In the genomic region with DNA sequence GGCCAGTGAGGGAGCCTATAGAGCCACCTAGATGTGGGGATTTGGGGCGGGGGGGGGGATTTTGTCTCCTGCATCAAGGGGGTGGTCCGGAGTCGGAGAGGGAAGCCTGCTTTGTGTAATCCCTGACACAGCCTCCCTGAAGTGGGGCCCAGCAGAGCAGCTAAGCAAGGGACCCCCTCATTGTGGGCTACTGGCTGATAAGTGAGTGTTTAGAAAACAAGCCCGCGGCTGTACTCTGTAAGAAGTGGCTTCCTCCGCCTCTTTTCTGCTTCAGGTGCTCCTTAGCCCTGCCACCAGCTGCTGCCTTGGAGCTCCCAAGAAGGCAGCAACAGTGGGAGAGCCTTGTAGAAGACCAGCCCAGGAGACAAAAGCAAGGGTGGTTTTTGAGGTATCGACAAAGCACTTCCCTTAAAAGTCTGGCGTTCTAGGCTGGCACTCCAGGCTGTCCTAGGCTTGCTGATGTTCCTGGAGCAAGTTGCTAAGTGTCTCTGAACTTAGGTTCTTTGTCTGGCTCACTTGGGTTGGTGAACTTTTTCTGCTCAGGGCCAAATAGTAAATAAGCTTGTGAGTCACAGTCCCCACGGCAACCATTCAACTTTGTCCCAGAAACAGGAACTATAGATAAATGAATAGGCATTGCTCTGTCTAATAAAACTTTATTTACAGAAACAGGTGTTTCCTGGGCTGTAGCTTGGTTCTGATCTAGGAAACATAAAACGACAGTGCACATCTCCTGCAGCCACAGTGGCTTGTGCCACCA, we compare ENCODE assay signal across 8 mouse cellular contexts.
A peak's percentile ranks its signal among the peaks of the same experiment; 100 is the strongest.
DNase-seq lines count a peak whose midpoint lies in the region; ATAC-seq lines count a peak whose summit lies in the region.

No protein-coding gene starts in this region.

- peak; percentile 2 for ATAC-seq in embryonic facial prominence, embryonic 11.5 days (replicated peaks; ENCODE audit: insufficient number of reproducible peaks, low FRiP score, low TSS enrichment, low read depth)
- no peak for ATAC-seq in hindbrain, embryonic 16.5 days
- no peak for ATAC-seq in midbrain, embryonic 16.5 days

- no peaks in the 10 kb centered on the region for H3K9me3 ChIP-seq in embryonic facial prominence, embryonic 11.5 days (replicated peaks; ENCODE audit: control insufficient read depth, low read length)
- H3K9me3 ChIP-seq in hindbrain, embryonic 16.5 days (ENCODE audit: control insufficient read depth, low read length), result no peaks in the 10 kb centered on the region
- no peaks in the 10 kb centered on the region for H3K9me3 ChIP-seq in midbrain, embryonic 16.5 days (replicated peaks; ENCODE audit: control insufficient read depth, low read length, poor library complexity, severe bottlenecking)

- DNase-seq in lung, postnatal 36 days, result peak; percentile 61
- no peak for DNase-seq in lung, postnatal 14 days
- DNase-seq in embryonic facial prominence, embryonic 11.5 days (ENCODE audit: low spot score), result peak; percentile 73
- DNase-seq in left cerebral cortex, adult 8-10 months (ENCODE audit: low spot score in 2 of 2), result no peak
- no peak for DNase-seq in ovary, adult 18-20 months (ENCODE audit: low spot score)
- DNase-seq in gastrocnemius, adult 8-10 months (ENCODE audit: low spot score in 2 of 2), result no peak

- peak overlapping the region; percentile 72 for H3K27ac ChIP-seq in embryonic facial prominence, embryonic 11.5 days (replicated peaks; ENCODE audit: low read depth, low read length)
- H3K27ac ChIP-seq in hindbrain, embryonic 16.5 days (ENCODE audit: low read depth, low read length), result no peak overlapping the region
- H3K27ac ChIP-seq in midbrain, embryonic 16.5 days (ENCODE audit: low read length), result no peak overlapping the region

- H3K36me3 ChIP-seq in embryonic facial prominence, embryonic 11.5 days (replicated peaks; ENCODE audit: control insufficient read depth, insufficient read depth, low read depth, low read length), result no peaks in the 10 kb centered on the region
- H3K36me3 ChIP-seq in hindbrain, embryonic 16.5 days (ENCODE audit: control insufficient read depth, insufficient read depth, low read length), result no peaks in the 10 kb centered on the region
- no peaks in the 10 kb centered on the region for H3K36me3 ChIP-seq in midbrain, embryonic 16.5 days (ENCODE audit: control insufficient read depth, insufficient read depth, low read length)

- 10% methylated on average over 10 of the region's 10 CpGs for WGBS in embryonic facial prominence, embryonic 11.5 days
- 16% methylated on average over 10 of the region's 10 CpGs for WGBS in hindbrain, embryonic 16.5 days
- WGBS in midbrain, embryonic 16.5 days, result 13% methylated on average over 10 of the region's 10 CpGs

- H3K27me3 ChIP-seq in embryonic facial prominence, embryonic 11.5 days (ENCODE audit: control insufficient read depth, insufficient read depth, low read length), result no peaks in the 10 kb centered on the region
- no peaks in the 10 kb centered on the region for H3K27me3 ChIP-seq in hindbrain, embryonic 16.5 days (replicated peaks; ENCODE audit: control insufficient read depth, insufficient read depth, low read length)
- no peaks in the 10 kb centered on the region for H3K27me3 ChIP-seq in midbrain, embryonic 16.5 days (ENCODE audit: control insufficient read depth, insufficient read depth, low read depth, low read length)

- H3K4me2 ChIP-seq in embryonic facial prominence, embryonic 11.5 days (ENCODE audit: low read depth, low read length), result peak overlapping the region; percentile 40
- H3K4me2 ChIP-seq in hindbrain, embryonic 16.5 days (ENCODE audit: low read length), result peak overlapping the region; percentile 48
- peak overlapping the region; percentile 25 for H3K4me2 ChIP-seq in midbrain, embryonic 16.5 days (ENCODE audit: low read length)

- H3K4me3 ChIP-seq in embryonic facial prominence, embryonic 11.5 days (ENCODE audit: low read depth, low read length), result no peak overlapping the region
- H3K4me3 ChIP-seq in hindbrain, embryonic 16.5 days (ENCODE audit: low read length), result no peak overlapping the region
- no peak overlapping the region for H3K4me3 ChIP-seq in midbrain, embryonic 16.5 days (ENCODE audit: low read depth, low read length)

- peaks cover 6% of the 10 kb centered on the region; the same call in 1 of the 2 replicates for H3K4me1 ChIP-seq in embryonic facial prominence, embryonic 11.5 days (ENCODE audit: control insufficient read depth, insufficient read depth, low read length)
- peaks cover 9% of the 10 kb centered on the region for H3K4me1 ChIP-seq in hindbrain, embryonic 16.5 days (ENCODE audit: control insufficient read depth, insufficient read depth, low read depth, low read length)
- peaks cover 10% of the 10 kb centered on the region; the same call in 1 of the 2 replicates for H3K4me1 ChIP-seq in midbrain, embryonic 16.5 days (ENCODE audit: control insufficient read depth, insufficient read depth, low read length)

- peak overlapping the region; percentile 25 for H3K9ac ChIP-seq in embryonic facial prominence, embryonic 11.5 days (replicated peaks; ENCODE audit: low read length)
- no peak overlapping the region for H3K9ac ChIP-seq in hindbrain, embryonic 16.5 days (ENCODE audit: low read depth, low read length)
- H3K9ac ChIP-seq in midbrain, embryonic 16.5 days (ENCODE audit: low read depth, low read length), result no peak overlapping the region

Comparison
In these comparisons a context has a peak if more than half of its experiments do, and no peak if none do; other contexts are left out.
1. DNase-seq: peak in lung, postnatal 36 days (single experiment) and embryonic facial prominence, embryonic 11.5 days (single experiment); none in lung, postnatal 14 days (single experiment), left cerebral cortex, adult 8-10 months (0 of 2), ovary, adult 18-20 months (single experiment) and gastrocnemius, adult 8-10 months (0 of 2).
2. Peak in every context shown above with its lines, with median percentiles within 50 percentile points of each other: H3K4me2 ChIP-seq.